Mouse (Mus musculus) testis, adult 2 months (tissue): ENCODE results near the gene Gdf15.

Experiments
- CTCF ChIP-seq: fragments of 200-500 bp; IDR thresholded peaks from 2 replicates; pipeline ENCODE4 v1.5.1; 2012; ENCODE audit warnings: low read depth, mild to moderate bottlenecking, inconsistent platforms, low read length, moderate library complexity; ENCODE audit not compliant: control insufficient read depth, insufficient read depth, insufficient replicate concordance
- POLR2A ChIP-seq: fragments of 200-500 bp; IDR thresholded peaks from 2 replicates; pipeline ENCODE4 v1.6.1; 2012; ENCODE audit warnings: low read depth, mild to moderate bottlenecking, inconsistent platforms, low read length, moderate library complexity; ENCODE audit not compliant: control insufficient read depth

DNA sequence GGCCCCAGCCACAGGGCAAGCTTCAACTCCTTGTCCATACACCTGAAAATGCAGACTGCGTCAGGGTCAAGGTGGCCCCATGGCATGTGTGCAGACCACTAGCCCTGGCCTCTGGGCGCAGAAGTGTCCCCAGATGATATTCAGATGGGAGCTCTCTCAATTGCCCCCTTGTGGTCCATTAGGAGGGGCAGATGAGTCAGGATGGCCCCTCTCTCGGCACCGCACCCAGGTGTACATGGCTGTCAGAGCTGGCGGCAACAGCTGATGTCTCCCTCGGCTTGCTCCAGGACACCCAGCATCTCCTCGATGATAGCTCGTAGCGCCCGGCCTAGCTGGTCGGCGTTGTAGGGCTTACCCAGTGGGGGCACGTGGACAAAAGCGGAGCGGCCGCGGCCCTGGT, 18.1 kb upstream of the Gdf15 start:
- TF ChIP-seq CTCF (no peak), POLR2A (no peak)
